Mouse (Mus musculus) heart, postnatal 14 days (tissue): Measurements from ENCODE around the gene Krt15. TPM values are rescaled to one million over a fixed set of nuclear protein-coding genes. Genes with fewer than 3 reads are reported as not detected.

ENCODE experiments used
- DNase-seq, 2 experiments: peaks; one replicate each; pipeline ENCODE4 v3.0.0; 2021 to 2022
- intact Hi-C: fragments of 180-260 bp; cut with DNase I; formaldehyde crosslinking; loops from one replicate; pipeline ENCODE4 v1.15.1; 2025
- total RNA-seq, 2 experiments: library from RNA; stranded (reverse); gene quantifications; 2 replicates each; pipeline ENCODE4 v1.2.3; 2021

Krt15 gene
- total RNA-seq, 2 experiments from 2014 or later, result 0.57 TPM; not detected in 1

GRCm38 (mm10) chr11:100137693-100138092, 2.0 kb upstream of the Krt15 start:
- intact Hi-C loops, result no loop called here
- no peak for DNase-seq

GRCm38 (mm10) chr11:100136559-100136958, 831 bp upstream of the Krt15 start:
- no peak for DNase-seq
- intact Hi-C loops, result no loop called here

GRCm38 (mm10) chr11:100124901-100125300, 10.8 kb downstream of the Krt15 start:
- intact Hi-C loops, result no loop called here
- DNase-seq, result no peak

GRCm38 (mm10) chr11:100121466-100121865, 14.3 kb downstream of the Krt15 start, which contains the start of gene Krt13:
Krt13 (minus strand) TSS chr11:100121566.
- intact Hi-C loops, result no loop called here
- no peak for DNase-seq

GRCm38 (mm10) chr11:100120331-100120730, 15.4 kb downstream of the Krt15 start:
- DNase-seq, result no peak
- intact Hi-C loops, result no loop called here

GRCm38 (mm10) chr11:100113742-100114029, 22.0 kb downstream of the Krt15 start:
- intact Hi-C loops, result no loop called here
- no peak for DNase-seq

GRCm38 (mm10) chr11:100112935-100113741, 22.6 kb downstream of the Krt15 start:
- no peak for DNase-seq
- intact Hi-C loops, result no loop called here

GRCm38 (mm10) chr11:100105576-100106122, 30.1 kb downstream of the Krt15 start, which contains the start of gene Krt36:
Krt36 (minus strand) TSS chr11:100105626.
- no peak for DNase-seq
- intact Hi-C loops, result no loop called here

- intact Hi-C loops, result no loop called here
- no peak for DNase-seq
These were observed 32.9 kb downstream of the Krt15 start for GRCm38 (mm10) chr11:100102693-100103429.

GRCm38 (mm10) chr11:100100391-100100790, 35.3 kb downstream of the Krt15 start:
- intact Hi-C loops, result no loop called here
- no peak for DNase-seq

GRCm38 (mm10) chr11:100097819-100098218, 37.9 kb downstream of the Krt15 start:
- no peak for DNase-seq
- intact Hi-C loops, result no loop called here

GRCm38 (mm10) chr11:100096141-100096540, 39.6 kb downstream of the Krt15 start, which contains the start of gene Krt35:
Krt35 (minus strand) TSS chr11:100096241.
- intact Hi-C loops, result no loop called here

GRCm38 (mm10) chr11:100088378-100089025, 47.2 kb downstream of the Krt15 start:
- intact Hi-C loops, result no loop called here
- DNase-seq, result no peak

More at GRCm38 (mm10) chr11:100096141-100096540, 39.6 kb downstream of the Krt15 start, which contains the start of gene Krt35:
- DNase-seq, result no peak

- intact Hi-C loops, result no loop called here
- DNase-seq, result no peak
These were observed 47.9 kb downstream of the Krt15 start, which contains the start of gene Krt32 for GRCm38 (mm10) chr11:100087861-100088260. Krt32 (minus strand) TSS chr11:100088226.

Other genes with a start within 250 kb of the Krt15 start
- gene Krtap31-1, start 228.0 kb downstream of the Krt15 start, total RNA-seq, result not detected
- gene Gm11565, start 221.2 kb downstream of the Krt15 start, total RNA-seq, result not detected
- gene Krtap31-2, start 199.6 kb downstream of the Krt15 start, total RNA-seq, result not detected
- gene Krtap9-5, start 187.5 kb downstream of the Krt15 start, total RNA-seq, result not detected
- gene Krtap29-1, start 156.9 kb downstream of the Krt15 start, total RNA-seq, result not detected
- gene Krtap16-1, start 149.3 kb downstream of the Krt15 start, total RNA-seq, result not detected
- not detected for gene Krtap17-1, start 141.9 kb downstream of the Krt15 start, total RNA-seq
- gene Krt33a, start 119.7 kb downstream of the Krt15 start, total RNA-seq, result not detected
- gene Krt33b, start 106.1 kb downstream of the Krt15 start, total RNA-seq, result not detected
- not detected for gene Krt34, start 94.4 kb downstream of the Krt15 start, total RNA-seq
- gene Krt31, start 85.4 kb downstream of the Krt15 start, total RNA-seq, result not detected
- not detected for gene Krt32, start 47.7 kb downstream of the Krt15 start, total RNA-seq
- gene Krt35, start 39.7 kb downstream of the Krt15 start, total RNA-seq, result not detected
- gene Krt36, start 30.3 kb downstream of the Krt15 start, total RNA-seq, result under 1 TPM in 1 of 2 experiments, not detected in 1; 0.17 TPM
- gene Krt13, start 14.4 kb downstream of the Krt15 start, total RNA-seq, result not detected
- 10 to 100 TPM; 12.9 to 17.4 TPM for gene Krt19, start 12.7 kb upstream of the Krt15 start, total RNA-seq
- not detected for gene Krt9, start 57.3 kb upstream of the Krt15 start, total RNA-seq
- 1 to 10 TPM; 1.3 to 1.6 TPM for gene Krt14, start 71.6 kb upstream of the Krt15 start, total RNA-seq
- not detected for gene Krt16, start 113.0 kb upstream of the Krt15 start, total RNA-seq
- 1 to 10 TPM in 1 of 2 experiments, under 1 TPM in 1; 0.24 to 3.8 TPM for gene Krt17, start 125.1 kb upstream of the Krt15 start, total RNA-seq
- gene Krt42, start 133.9 kb upstream of the Krt15 start, total RNA-seq, result not detected
- 1,000 to 10,000 TPM; 1,264 to 1,321 TPM for gene Eif1, start 184.0 kb upstream of the Krt15 start, total RNA-seq
- not detected for gene Gast, start 198.5 kb upstream of the Krt15 start, total RNA-seq
- 1 to 10 TPM; 1.2 to 1.8 TPM for gene Hap1, start 220.2 kb upstream of the Krt15 start, total RNA-seq